ENCODE assay signal across 20 mouse cellular contexts in genomic region chr2:58487279-58487560, GRCm38 (mm10). TPM values are rescaled to one million over a fixed set of nuclear protein-coding genes. Genes with fewer than 3 reads are reported as not detected.
A peak's percentile ranks its signal among the peaks of the same experiment; 100 is the strongest.
DNase-seq lines count a peak whose midpoint lies in the region; ATAC-seq and TF ChIP-seq lines count a peak whose summit lies in the region.
"Had no signal": no experiment of that assay in that cellular context is flagged by ENCODE, and none has a peak within 500 bp of the region (broad histone marks: within the 10 kb centered on the region; RNA-seq: fewer than 3 reads in every experiment).

No protein-coding gene starts in this region.

- no peak for ATAC-seq in lung, embryonic 16.5 days (ENCODE audit: low read depth)
- no peak for ATAC-seq in forebrain, embryonic 13.5 days
- ATAC-seq in neural tube, embryonic 15.5 days (ENCODE audit: low FRiP score), result 0 out of 2 replicates have a peak, but pooled peaks have one; percentile 9

- no peaks in the 10 kb centered on the region for H3K27me3 ChIP-seq in lung, embryonic 16.5 days (ENCODE audit: control insufficient read depth, insufficient read depth, low read depth, low read length)
- H3K27me3 ChIP-seq in forebrain, embryonic 13.5 days, result no peaks in the 10 kb centered on the region
- H3K27me3 ChIP-seq in neural tube, embryonic 15.5 days (replicated peaks), result no peaks in the 10 kb centered on the region

- intact Hi-C loops in gastrocnemius, adult 2 months (cut with DNase I), result no loop called here

- H3K4me2 ChIP-seq in lung, embryonic 16.5 days (ENCODE audit: low read depth, low read length), result no peak overlapping the region
- no peak overlapping the region for H3K4me2 ChIP-seq in forebrain, embryonic 13.5 days
- H3K4me2 ChIP-seq in neural tube, embryonic 15.5 days, result no peak overlapping the region

- peaks cover 36% of the 10 kb centered on the region for H3K4me1 ChIP-seq in lung, embryonic 16.5 days (replicated peaks; ENCODE audit: control insufficient read depth, insufficient read depth, low read length)
- H3K4me1 ChIP-seq in forebrain, embryonic 13.5 days, result peaks cover 35% of the 10 kb centered on the region
- peaks cover 27% of the 10 kb centered on the region for H3K4me1 ChIP-seq in neural tube, embryonic 15.5 days

- no peaks in the 10 kb centered on the region for H3K36me3 ChIP-seq in lung, embryonic 16.5 days (ENCODE audit: control insufficient read depth, insufficient read depth, low read length)
- no peaks in the 10 kb centered on the region for H3K36me3 ChIP-seq in forebrain, embryonic 13.5 days (ENCODE audit: poor library complexity, severe bottlenecking)
- no peaks in the 10 kb centered on the region for H3K36me3 ChIP-seq in neural tube, embryonic 15.5 days

- no peak for TF ChIP-seq CTCF in gastrocnemius, adult 2 months (IDR thresholded peaks at IDR 0.05)

- no peaks in the 10 kb centered on the region for H3K9me3 ChIP-seq in lung, embryonic 16.5 days (ENCODE audit: control insufficient read depth, low read length)
- no peaks in the 10 kb centered on the region for H3K9me3 ChIP-seq in forebrain, embryonic 13.5 days (replicated peaks)
- H3K9me3 ChIP-seq in neural tube, embryonic 15.5 days (replicated peaks), result no peaks in the 10 kb centered on the region

- peak overlapping the region; percentile 82 for H3K27ac ChIP-seq in gastrocnemius, adult 2 months
- H3K27ac ChIP-seq in lung, embryonic 16.5 days (ENCODE audit: low read length), result peak overlapping the region; percentile 23; the same call in 1 of the 2 replicates
- H3K27ac ChIP-seq in forebrain, embryonic 13.5 days, result peak overlapping the region; percentile 44; the same call in 1 of the 2 replicates
- no peak overlapping the region for H3K27ac ChIP-seq in neural tube, embryonic 15.5 days (replicated peaks)
- H3K27ac ChIP-seq: liver, embryonic 14.5 days had no signal

- H3K9ac ChIP-seq in lung, embryonic 16.5 days (ENCODE audit: low read length), result no peak overlapping the region
- H3K9ac ChIP-seq in forebrain, embryonic 13.5 days, result no peak overlapping the region
- no peak overlapping the region for H3K9ac ChIP-seq in neural tube, embryonic 15.5 days (replicated peaks)
- H3K9ac ChIP-seq: liver, embryonic 14.5 days had no signal

- DNase-seq in gastrocnemius, adult 2 months, result no peak
- DNase-seq in gastrocnemius, adult 18-20 months (ENCODE audit: low spot score), result no peak
- DNase-seq in lung, postnatal 10 days, result no peak
- no peak for DNase-seq in urinary bladder, adult 18-20 months (ENCODE audit: low spot score in 2 of 2)
- DNase-seq in thymus, postnatal 25 days, result no peak
- DNase-seq: cerebellum, postnatal 14 days; gastrocnemius, postnatal 25 days; right cerebral cortex, postnatal 14 days; thymus, adult 2 months had no signal

- no peak overlapping the region for H3K4me3 ChIP-seq in gastrocnemius, adult 2 months
- H3K4me3 ChIP-seq in lung, embryonic 16.5 days (ENCODE audit: low read length), result no peak overlapping the region
- H3K4me3 ChIP-seq in forebrain, embryonic 13.5 days, result no peak overlapping the region
- no peak overlapping the region for H3K4me3 ChIP-seq in neural tube, embryonic 15.5 days (replicated peaks)
- H3K4me3 ChIP-seq: myocyte had no signal

- 52% methylated on average over 3 of the region's 3 CpGs for WGBS in lung, embryonic 16.5 days
- WGBS in forebrain, embryonic 13.5 days, result 78% methylated on average over 3 of the region's 3 CpGs
- WGBS in neural tube, embryonic 15.5 days, result 41% methylated on average over 3 of the region's 3 CpGs

RNA-seq across cellular contexts. Expression of gene Gm17409, which starts 17.3 kb away (rescaled TPM):
- total RNA-seq in gastrocnemius, adult 2 months (2021), result not detected
- total RNA-seq in gastrocnemius, adult 18-20 months (2021), result not detected
- not detected in 2 replicates for polyA plus RNA-seq in lung, embryonic 16.5 days (2015; fragmentation: Nextera tagmentation; extraction: Ambion mirVana)
- polyA plus RNA-seq in forebrain, embryonic 13.5 days (2015; fragmentation: Nextera tagmentation; extraction: Ambion mirVana), result not detected in 2 replicates
- polyA plus RNA-seq in neural tube, embryonic 15.5 days (2015; fragmentation: Nextera tagmentation; extraction: Ambion mirVana), result not detected in 2 replicates
- total RNA-seq: gastrocnemius, postnatal 25 days; hematopoietic stem cell, adult 5-6 weeks; layer of hippocampus, adult 8-10 months; megakaryocyte, adult 5-6 weeks had no signal
- polyA plus RNA-seq: embryonic facial prominence, embryonic 11.5 days; intestine, embryonic 14.5 days; kidney, embryonic 16.5 days; liver, embryonic 14.5 days; myocyte; thymus, adult 2 months had no signal
